Mouse (Mus musculus): ENCODE results near the gene Dgka. TPM values are rescaled to one million over a fixed set of nuclear protein-coding genes. Genes with fewer than 3 reads are reported as not detected.
A peak's percentile ranks its signal among the peaks of the same experiment; 100 is the strongest.

Gene Dgka
- polyA plus RNA-seq (2015; fragmentation: Nextera tagmentation; extraction: Ambion mirVana) = 5.0 TPM in 2 replicates

- H3K4me3 ChIP-seq (replicated peaks) = peak within 1 kb of the TSS; percentile 53
Observed at GRCm38 (mm10) chr10:128744680-128745601, at the start of gene Dgka. Gene Dgka (minus strand): TSS chr10:128744855.

GRCm38 (mm10) chr10:128794391-128794790 is 49.7 kb upstream of the Dgka start:
- 89% methylated on average over 5 of the region's 5 CpGs for WGBS
- Histone ChIP-seq H3K9ac (replicated peaks) (no peak overlapping the region), H3K4me3 (replicated peaks) (no peak overlapping the region), H3K36me3 (peaks cover 11% of the 10 kb centered on the region), H3K27ac (no peak overlapping the region), H3K4me1 (replicated peaks) (no peaks in the 10 kb centered on the region), H3K27me3 (no peaks in the 10 kb centered on the region), H3K4me2 (replicated peaks) (no peak overlapping the region), H3K9me3 (no peaks in the 10 kb centered on the region)
- no peak for ATAC-seq

More at GRCm38 (mm10) chr10:128744680-128745601, at the start of gene Dgka:
- H3K4me2 ChIP-seq (replicated peaks) = peak within 1 kb of the TSS; percentile 85
- peaks cover 60% of the 10 kb centered on the region for H3K27me3 ChIP-seq
- H3K4me1 ChIP-seq (replicated peaks) = peaks cover 36% of the 10 kb centered on the region
- ATAC-seq = no peak
- WGBS = 23% methylated on average over 18 of the region's 18 CpGs
- H3K27ac ChIP-seq = no peak within 1 kb of the TSS
- H3K9ac ChIP-seq (replicated peaks) = peak within 1 kb of the TSS; percentile 71
- H3K36me3 ChIP-seq = no peaks in the 10 kb centered on the region
- no peaks in the 10 kb centered on the region for H3K9me3 ChIP-seq

- peaks cover 3% of the 10 kb centered on the region for H3K36me3 ChIP-seq
- H3K4me3 ChIP-seq (replicated peaks) = no peak overlapping the region
- no peak overlapping the region for H3K27ac ChIP-seq
- H3K9ac ChIP-seq (replicated peaks) = no peak overlapping the region
- 95% methylated on average over 1 of the region's 1 CpGs for WGBS
- ATAC-seq = no peak
- H3K4me1 ChIP-seq (replicated peaks) = no peaks in the 10 kb centered on the region
- no peaks in the 10 kb centered on the region for H3K27me3 ChIP-seq
- no peaks in the 10 kb centered on the region for H3K9me3 ChIP-seq
- no peak overlapping the region for H3K4me2 ChIP-seq (replicated peaks)
Observed at GRCm38 (mm10) chr10:128793258-128793657, 48.6 kb upstream of the Dgka start.

- H3K9ac ChIP-seq (replicated peaks) = no peak overlapping the region
- H3K9me3 ChIP-seq = no peaks in the 10 kb centered on the region
- H3K4me2 ChIP-seq (replicated peaks) = no peak overlapping the region
- ATAC-seq = no peak
- H3K27ac ChIP-seq = no peak overlapping the region
- no peaks in the 10 kb centered on the region for H3K27me3 ChIP-seq
- H3K4me1 ChIP-seq (replicated peaks) = no peaks in the 10 kb centered on the region
- no peaks in the 10 kb centered on the region; the same call in 1 of the 2 replicates for H3K36me3 ChIP-seq
- H3K4me3 ChIP-seq (replicated peaks) = no peak overlapping the region
Observed at GRCm38 (mm10) chr10:128792041-128792440, 47.4 kb upstream of the Dgka start.

- Histone ChIP-seq H3K27me3 (no peaks in the 10 kb centered on the region), H3K4me3 (replicated peaks) (no peak within 1 kb of the TSS), H3K4me1 (replicated peaks) (no peaks in the 10 kb centered on the region), H3K9me3 (no peaks in the 10 kb centered on the region), H3K27ac (no peak within 1 kb of the TSS), H3K36me3 (no peaks in the 10 kb centered on the region), H3K4me2 (replicated peaks) (no peak within 1 kb of the TSS), H3K9ac (replicated peaks) (no peak within 1 kb of the TSS)
- no peak for ATAC-seq
- 56% methylated on average over 7 of the region's 7 CpGs for WGBS
Observed at GRCm38 (mm10) chr10:128790398-128791124, 45.9 kb upstream of the Dgka start, which contains the start of gene Mmp19. Gene Mmp19 (plus strand): TSS chr10:128790910.

GRCm38 (mm10) chr10:128780200-128780599 is 35.5 kb upstream of the Dgka start:
- Histone ChIP-seq H3K27ac (no peak overlapping the region), H3K9me3 (peaks cover 8% of the 10 kb centered on the region; the same call in 1 of the 2 replicates), H3K36me3 (no peaks in the 10 kb centered on the region), H3K4me2 (replicated peaks) (no peak overlapping the region), H3K4me3 (replicated peaks) (no peak overlapping the region), H3K9ac (replicated peaks) (no peak overlapping the region), H3K27me3 (no peaks in the 10 kb centered on the region), H3K4me1 (replicated peaks) (no peaks in the 10 kb centered on the region; the same call in 1 of the 2 replicates)
- no peak for ATAC-seq
- WGBS = 96% methylated on average over 1 of the region's 1 CpGs

DNA sequence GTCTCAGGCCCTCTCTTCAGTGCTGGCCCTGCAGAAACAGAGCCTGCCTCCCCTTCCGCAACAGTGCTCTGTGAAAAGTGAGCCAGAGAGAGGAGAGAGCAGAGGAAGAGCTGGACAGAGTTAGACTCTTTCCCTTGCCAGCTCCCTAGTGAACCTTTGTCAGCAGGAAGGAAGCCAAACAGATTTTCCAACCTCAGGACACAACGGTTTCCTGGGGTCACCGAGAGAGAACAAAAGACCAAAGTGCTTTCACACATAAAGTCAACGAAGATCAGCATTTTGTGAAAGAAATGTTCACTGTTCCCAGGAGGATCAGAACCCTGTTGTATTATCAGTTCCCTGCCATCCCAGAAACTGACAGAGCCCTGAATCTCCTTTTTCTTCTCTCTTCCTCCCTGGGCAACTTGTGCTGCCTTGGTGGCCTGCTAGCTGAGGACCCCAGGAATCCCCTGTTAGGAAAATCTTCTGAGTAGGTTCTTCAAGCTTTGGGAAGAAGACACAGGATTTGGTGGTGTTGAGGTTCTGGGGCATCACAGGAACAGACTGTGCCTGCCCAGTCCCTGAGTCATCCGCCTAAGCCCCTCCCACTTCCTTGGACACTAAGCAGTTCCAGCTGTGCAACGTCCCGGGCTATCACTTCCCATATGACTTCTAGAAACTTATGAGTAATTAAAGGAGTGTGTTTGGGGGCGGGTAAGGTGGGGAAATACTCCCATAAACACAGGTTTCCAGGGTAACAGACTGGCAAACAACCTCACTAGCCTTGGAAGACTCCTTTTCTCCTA is 34.5 kb upstream of the Dgka start:
- no peak overlapping the region for H3K9ac ChIP-seq (replicated peaks)
- ATAC-seq = no peak
- H3K9me3 ChIP-seq = peaks cover 7% of the 10 kb centered on the region; the same call in 1 of the 2 replicates
- 41% methylated on average over 8 of the region's 8 CpGs for WGBS
- H3K27ac ChIP-seq = no peak overlapping the region
- no peak overlapping the region for H3K4me3 ChIP-seq (replicated peaks)
- H3K27me3 ChIP-seq = no peaks in the 10 kb centered on the region
- H3K36me3 ChIP-seq = no peaks in the 10 kb centered on the region
- H3K4me1 ChIP-seq (replicated peaks) = no peaks in the 10 kb centered on the region; the same call in 1 of the 2 replicates
- no peak overlapping the region for H3K4me2 ChIP-seq (replicated peaks)

DNA sequence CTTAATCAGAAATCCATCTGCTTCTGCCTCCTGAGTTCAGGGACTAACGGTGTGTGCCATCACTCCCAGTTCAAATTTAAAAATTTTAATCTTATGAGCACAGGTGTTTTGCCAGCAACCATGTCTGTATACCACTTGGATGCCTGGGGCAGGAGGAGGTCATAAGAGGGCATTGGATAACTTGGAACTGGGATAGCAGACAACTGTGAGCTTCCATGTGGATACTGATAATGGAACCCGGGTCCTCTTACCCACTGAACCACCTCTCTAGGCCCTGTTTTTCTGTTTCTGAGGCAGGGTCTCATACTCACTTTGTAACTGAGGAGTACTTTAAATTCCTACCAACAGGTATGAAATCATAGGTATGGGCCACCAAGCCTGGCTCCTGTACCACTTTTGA is 33.8 kb upstream of the Dgka start:
- no peak for ATAC-seq
- no peaks in the 10 kb centered on the region for H3K36me3 ChIP-seq
- H3K9me3 ChIP-seq = no peaks in the 10 kb centered on the region
- H3K27me3 ChIP-seq = no peaks in the 10 kb centered on the region
- no peak overlapping the region for H3K4me2 ChIP-seq (replicated peaks)
- WGBS = 90% methylated on average over 2 of the region's 2 CpGs
- no peak overlapping the region for H3K27ac ChIP-seq
- H3K4me3 ChIP-seq (replicated peaks) = no peak overlapping the region
- H3K4me1 ChIP-seq (replicated peaks) = no peaks in the 10 kb centered on the region; the same call in 1 of the 2 replicates
- H3K9ac ChIP-seq (replicated peaks) = no peak overlapping the region

DNA sequence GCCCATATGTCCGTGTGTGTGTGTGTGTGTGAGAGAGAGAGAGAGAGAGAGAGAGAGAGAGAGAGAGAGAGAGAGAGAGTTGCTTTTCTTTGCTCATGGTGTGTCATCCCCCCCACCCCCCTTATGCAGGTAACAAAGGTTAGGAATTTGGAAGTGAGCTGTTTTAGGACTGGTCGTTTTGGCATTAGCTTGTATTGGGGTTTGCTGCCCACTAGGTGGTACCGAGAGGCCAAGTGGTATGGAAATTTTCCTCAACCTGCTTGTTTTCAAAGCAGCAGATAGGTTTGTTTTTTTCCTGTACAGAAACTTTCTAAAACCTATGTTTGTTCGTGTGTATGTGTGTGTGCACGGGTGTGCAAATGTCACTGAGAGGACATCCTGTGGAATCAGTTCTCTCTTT is 29.0 kb upstream of the Dgka start:
- Histone ChIP-seq H3K27ac (no peak overlapping the region), H3K4me1 (replicated peaks) (no peaks in the 10 kb centered on the region), H3K4me3 (replicated peaks) (no peak overlapping the region), H3K4me2 (replicated peaks) (no peak overlapping the region), H3K9ac (replicated peaks) (no peak overlapping the region), H3K27me3 (no peaks in the 10 kb centered on the region), H3K36me3 (no peaks in the 10 kb centered on the region), H3K9me3 (no peaks in the 10 kb centered on the region)
- no peak for ATAC-seq
- WGBS = 38% methylated on average over 5 of the region's 5 CpGs

- Histone ChIP-seq H3K4me1 (replicated peaks) (no peaks in the 10 kb centered on the region), H3K9me3 (no peaks in the 10 kb centered on the region), H3K36me3 (peaks cover under 1% of the 10 kb centered on the region; the same call in 1 of the 2 replicates), H3K27me3 (no peaks in the 10 kb centered on the region), H3K27ac (no peak overlapping the region), H3K9ac (replicated peaks) (no peak overlapping the region), H3K4me2 (replicated peaks) (no peak overlapping the region), H3K4me3 (replicated peaks) (no peak overlapping the region)
- no peak for ATAC-seq
- WGBS = 82% methylated on average over 2 of the region's 2 CpGs
Observed at GRCm38 (mm10) chr10:128772895-128773294, 28.2 kb upstream of the Dgka start.

- H3K4me1 ChIP-seq (replicated peaks) = peaks cover 41% of the 10 kb centered on the region
- whole genome bisulfite sequencing = under 1% methylated on average over 37 of the region's 37 CpGs
- peak overlapping the region; percentile 93 for H3K4me2 ChIP-seq (replicated peaks)
- H3K4me3 ChIP-seq (replicated peaks) = peak overlapping the region; percentile 78
- peak overlapping the region; percentile 90 for H3K27ac ChIP-seq
- peak overlapping the region; percentile 79 for H3K9ac ChIP-seq (replicated peaks)
- ATAC-seq = peak; percentile 95
- no peaks in the 10 kb centered on the region for H3K9me3 ChIP-seq
- peaks cover 32% of the 10 kb centered on the region for H3K27me3 ChIP-seq
- peaks cover 9% of the 10 kb centered on the region for H3K36me3 ChIP-seq
Observed at GRCm38 (mm10) chr10:128748252-128748864, 3.7 kb upstream of the Dgka start.

Data from midbrain, embryonic 13.5 days (tissue).